Comparison of ENCODE assay signal across 13 mouse cellular contexts in genomic region chr3:9959716-9960661, GRCm38 (mm10).
DNase-seq lines count a peak whose midpoint lies in the region; ATAC-seq and TF ChIP-seq lines count a peak whose summit lies in the region.
"Had no signal": no experiment of that assay in that cellular context is flagged by ENCODE, and none has a peak within 500 bp of the region (broad histone marks: within the 10 kb centered on the region; RNA-seq: fewer than 3 reads in every experiment).

No protein-coding gene starts in this region.

- peak; percentile 45 for TF ChIP-seq CTCF in hindbrain, postnatal 0 days (IDR thresholded peaks at IDR 0.05; ENCODE audit: low read depth)

- H3K9ac ChIP-seq in hindbrain, postnatal 0 days (replicated peaks; ENCODE audit: low read length) = no peak overlapping the region
- no peak overlapping the region for H3K9ac ChIP-seq in hindbrain, embryonic 14.5 days
- H3K9ac ChIP-seq in forebrain, embryonic 15.5 days (replicated peaks) = no peak overlapping the region
- H3K9ac ChIP-seq: lung, embryonic 15.5 days had no signal

- WGBS in hindbrain, postnatal 0 days = 82% methylated on average over 37 of the region's 37 CpGs
- WGBS in hindbrain, embryonic 14.5 days = 89% methylated on average over 37 of the region's 37 CpGs
- 71% methylated on average over 37 of the region's 37 CpGs for WGBS in forebrain, embryonic 15.5 days

- DNase-seq in hindbrain, postnatal 0 days (ENCODE audit: low spot score) = peak; percentile 71
- no peak for DNase-seq in hindbrain, embryonic 14.5 days (ENCODE audit: low spot score)
- peak; percentile 9 for DNase-seq in thymus, postnatal 4 days
- DNase-seq in thymus, postnatal 25 days = no peak
- DNase-seq in heart, postnatal 4 days = no peak
- no peak for DNase-seq in thymus, postnatal 10 days (ENCODE audit: low spot score in 2 of 2)
- DNase-seq in spleen, adult 18-20 months = no peak
- DNase-seq: adrenal gland, postnatal 25 days; thymus, adult 18-20 months had no signal

- H3K4me1 ChIP-seq in hindbrain, postnatal 0 days (ENCODE audit: insufficient read depth, low read length) = no peaks in the 10 kb centered on the region
- H3K4me1 ChIP-seq in hindbrain, embryonic 14.5 days (replicated peaks; ENCODE audit: control insufficient read depth, insufficient read depth, low read length) = no peaks in the 10 kb centered on the region
- peaks cover 8% of the 10 kb centered on the region; the same call in 1 of the 2 replicates for H3K4me1 ChIP-seq in forebrain, embryonic 15.5 days
- H3K4me1 ChIP-seq: hindbrain, embryonic 10.5 days; lung, embryonic 15.5 days had no signal

- H3K27ac ChIP-seq in hindbrain, postnatal 0 days = 0 out of 2 replicates have a peak overlapping the region, but pooled peaks have one; percentile 26
- no peak overlapping the region for H3K27ac ChIP-seq in hindbrain, embryonic 14.5 days
- peak overlapping the region; percentile 79 for H3K27ac ChIP-seq in forebrain, embryonic 15.5 days (replicated peaks)
- H3K27ac ChIP-seq: hindbrain, embryonic 10.5 days; lung, embryonic 15.5 days had no signal

- H3K4me2 ChIP-seq in hindbrain, postnatal 0 days (ENCODE audit: low read depth, low read length) = no peak overlapping the region
- H3K4me2 ChIP-seq in hindbrain, embryonic 14.5 days (replicated peaks) = no peak overlapping the region
- H3K4me2 ChIP-seq in forebrain, embryonic 15.5 days (replicated peaks) = peak overlapping the region; percentile 8; the same call in 1 of the 2 replicates
- H3K4me2 ChIP-seq: lung, embryonic 15.5 days had no signal

- no peaks in the 10 kb centered on the region for H3K9me3 ChIP-seq in hindbrain, postnatal 0 days (ENCODE audit: low read length)
- no peaks in the 10 kb centered on the region for H3K9me3 ChIP-seq in hindbrain, embryonic 14.5 days (ENCODE audit: control insufficient read depth, low read length)
- H3K9me3 ChIP-seq in forebrain, embryonic 15.5 days = no peaks in the 10 kb centered on the region
- H3K9me3 ChIP-seq: hindbrain, embryonic 10.5 days; lung, embryonic 15.5 days had no signal

- no peaks in the 10 kb centered on the region for H3K27me3 ChIP-seq in hindbrain, postnatal 0 days (ENCODE audit: insufficient read depth, low read length)
- H3K27me3 ChIP-seq in hindbrain, embryonic 14.5 days (ENCODE audit: control insufficient read depth, insufficient read depth, low read length) = no peaks in the 10 kb centered on the region
- H3K27me3 ChIP-seq in forebrain, embryonic 15.5 days = no peaks in the 10 kb centered on the region
- H3K27me3 ChIP-seq: CH12.LX; lung, embryonic 15.5 days had no signal

- ATAC-seq in hindbrain, postnatal 0 days = peak; percentile 85
- no peak for ATAC-seq in hindbrain, embryonic 14.5 days (ENCODE audit: low FRiP score)
- peak; percentile 96 for ATAC-seq in forebrain, embryonic 15.5 days (replicated peaks)

- no peak overlapping the region for H3K4me3 ChIP-seq in hindbrain, postnatal 0 days (ENCODE audit: low read length)
- no peak overlapping the region for H3K4me3 ChIP-seq in hindbrain, embryonic 14.5 days (replicated peaks; ENCODE audit: low read length)
- no peak overlapping the region for H3K4me3 ChIP-seq in forebrain, embryonic 15.5 days
- H3K4me3 ChIP-seq: hindbrain, embryonic 10.5 days; lung, embryonic 15.5 days had no signal

- no peaks in the 10 kb centered on the region for H3K36me3 ChIP-seq in hindbrain, postnatal 0 days (ENCODE audit: insufficient read depth, low read length)
- no peaks in the 10 kb centered on the region for H3K36me3 ChIP-seq in hindbrain, embryonic 14.5 days (replicated peaks; ENCODE audit: control insufficient read depth, insufficient read depth)
- no peaks in the 10 kb centered on the region for H3K36me3 ChIP-seq in forebrain, embryonic 15.5 days
- H3K36me3 ChIP-seq: hindbrain, embryonic 10.5 days; lung, embryonic 15.5 days had no signal

Comparison
In these comparisons a context has a peak if more than half of its experiments do, and no peak if none do; other contexts are left out.
1. DNase-seq: peak in hindbrain, postnatal 0 days (single experiment) and thymus, postnatal 4 days (single experiment); none in hindbrain, embryonic 14.5 days (single experiment), thymus, postnatal 25 days (single experiment), heart, postnatal 4 days (single experiment), thymus, postnatal 10 days (0 of 2) and spleen, adult 18-20 months (0 of 2).